Comparison of ENCODE assay signal across 15 mouse cellular contexts in the genomic region with DNA sequence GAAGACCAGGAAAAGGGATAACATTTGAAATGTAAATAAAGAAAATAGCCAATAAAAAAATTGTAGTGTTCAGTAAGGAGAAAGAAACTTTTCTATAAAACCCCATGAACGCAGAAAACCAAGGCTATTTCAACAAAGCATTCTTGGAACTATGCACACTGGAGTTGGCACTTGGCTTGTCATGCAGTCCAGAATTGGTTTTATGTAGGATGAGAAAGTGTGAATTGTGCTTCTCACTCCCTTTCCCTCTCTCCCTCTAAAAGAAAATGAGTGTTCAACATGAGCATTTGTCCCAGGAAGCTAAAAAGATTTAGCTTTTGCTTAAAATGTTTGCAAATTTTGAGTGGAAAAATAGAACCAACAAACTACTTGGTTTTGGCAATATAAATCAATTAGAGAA.
A peak's percentile ranks its signal among the peaks of the same experiment; 100 is the strongest.
DNase-seq lines count a peak whose midpoint lies in the region.
"Had no signal": no experiment of that assay in that cellular context is flagged by ENCODE, and none has a peak within 500 bp of the region (broad histone marks: within the 10 kb centered on the region; RNA-seq: fewer than 3 reads in every experiment).

No protein-coding gene starts in this region.

- peak; percentile 31 to 64 for DNase-seq in frontal cortex, adult 2 months (ENCODE audit: extremely low spot score in 1 of 2, low spot score in 1 of 2)
- no peak for DNase-seq in frontal cortex, postnatal 25 days (ENCODE audit: low spot score in 2 of 2)
- peak; percentile 13 to 36 for DNase-seq in left cerebral cortex, adult 9 months (ENCODE audit: low spot score in 2 of 2)
- DNase-seq in left cerebral cortex, postnatal 4 days: no peak
- peak; percentile 15 to 28 for DNase-seq in left cerebral cortex, postnatal 14 days (ENCODE audit: low spot score in 2 of 2)
- peak; percentile 5 for DNase-seq in right cerebral cortex, postnatal 25 days
- DNase-seq in layer of hippocampus, postnatal 10 days (ENCODE audit: low spot score in 2 of 2): no peak
- no peak for DNase-seq in heart, postnatal 4 days
- DNase-seq: adrenal gland, postnatal 25 days; cerebellum, adult 11 months; cerebellum, adult 8-10 months; cerebellum, postnatal 14 days; embryo, embryonic 11 days; gastrocnemius, adult 2 months; gastrocnemius, postnatal 25 days had no signal

- intact Hi-C loops in left cerebral cortex, postnatal 4 days (cut with DNase I): no loop called here
- intact Hi-C loops in left cerebral cortex, postnatal 14 days (cut with DNase I): no loop called here

Comparison
In these comparisons a context has a peak if more than half of its experiments do, and no peak if none do; other contexts are left out.
1. DNase-seq: peak in frontal cortex, adult 2 months (2 of 2), left cerebral cortex, adult 9 months (2 of 2), left cerebral cortex, postnatal 14 days (2 of 2) and right cerebral cortex, postnatal 25 days (single experiment); none in frontal cortex, postnatal 25 days (0 of 2), left cerebral cortex, postnatal 4 days (single experiment), layer of hippocampus, postnatal 10 days (0 of 2) and heart, postnatal 4 days (single experiment).